Mouse (Mus musculus) lung, postnatal 10 days (tissue): ENCODE results near the gene Mucl3.

ENCODE experiments used
- DNase-seq: peaks from one replicate; pipeline ENCODE4 v3.0.0; 2021

Mucl3 gene

GRCm38 (mm10) chr17:35635202-35635601, 8.3 kb downstream of the Mucl3 start:
- no peak for DNase-seq

- peak; percentile 77 for DNase-seq
Observed at GRCm38 (mm10) chr17:35633992-35634391, 9.5 kb downstream of the Mucl3 start.

DNA sequence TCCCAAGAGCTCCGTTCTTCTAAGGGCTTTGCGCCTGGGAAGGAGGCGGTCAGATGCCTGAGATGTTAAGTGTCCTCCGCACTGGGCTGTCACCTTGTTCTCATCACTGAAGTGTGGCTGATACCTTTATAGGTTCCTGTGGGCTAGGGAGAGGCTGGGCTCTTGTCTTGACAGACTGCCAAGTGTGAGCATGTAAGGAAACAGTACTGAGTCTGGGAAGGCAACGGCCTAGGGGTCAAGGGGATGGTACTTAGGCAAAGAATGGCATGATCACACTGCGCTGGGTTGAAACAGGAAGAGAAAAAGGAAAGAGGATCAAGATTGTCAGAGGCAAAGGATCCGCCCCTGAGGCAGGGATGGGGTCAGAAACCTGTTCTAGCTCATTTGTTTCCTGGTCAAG, 17.0 kb downstream of the Mucl3 start, which contains the start of gene Gm9573:
TSS of gene Gm9573 (minus strand) at position 101 of the 400 bp plus-strand sequence.
- no peak for DNase-seq

DNA sequence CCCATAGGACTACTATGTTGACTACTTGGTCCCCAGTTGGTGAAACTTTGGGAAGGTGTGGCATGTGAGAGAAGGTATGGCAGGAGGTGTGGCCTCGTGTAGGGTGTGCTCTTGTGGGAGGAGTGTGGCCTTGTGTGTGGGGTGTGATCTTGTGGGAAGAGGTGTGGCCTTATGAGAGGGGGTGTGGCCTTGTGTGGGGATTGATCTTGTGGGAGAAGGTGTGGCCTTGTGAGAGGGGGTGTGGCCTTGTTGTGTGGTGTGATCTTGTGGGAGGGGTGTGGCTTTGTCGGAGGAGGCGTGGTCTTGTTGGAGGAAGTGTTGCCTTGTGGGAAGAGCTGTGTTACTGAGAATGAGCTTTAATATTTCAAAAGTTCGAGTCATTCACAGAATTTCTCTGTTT, 26.4 kb downstream of the Mucl3 start:
- DNase-seq = no peak

- no peak for DNase-seq
Observed at GRCm38 (mm10) chr17:35601736-35602354, 41.6 kb downstream of the Mucl3 start.

DNA sequence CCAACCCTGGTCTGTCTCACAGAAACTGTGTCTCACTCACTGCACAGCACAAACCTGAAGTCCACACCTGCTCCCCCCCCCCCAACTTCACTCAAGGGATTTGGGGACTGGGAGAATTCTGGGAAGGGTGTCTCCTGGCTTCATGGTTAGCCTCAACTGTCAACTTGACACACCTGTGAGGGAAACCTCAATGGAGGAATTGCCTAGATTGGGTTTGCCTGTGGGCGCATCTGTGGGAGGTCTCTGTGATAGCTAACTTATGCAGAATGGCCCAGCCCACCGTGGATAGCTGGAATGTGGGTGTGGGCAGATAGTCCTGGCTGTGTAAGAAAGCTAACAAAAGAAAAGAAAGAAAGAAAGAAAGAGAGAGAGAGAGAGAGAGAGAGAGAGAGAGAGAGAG, 42.2 kb downstream of the Mucl3 start, which contains the start of gene Sfta2:
TSS of gene Sfta2 (plus strand) at position 301 of the 400 bp plus-strand sequence.
- no peak for DNase-seq

DNA sequence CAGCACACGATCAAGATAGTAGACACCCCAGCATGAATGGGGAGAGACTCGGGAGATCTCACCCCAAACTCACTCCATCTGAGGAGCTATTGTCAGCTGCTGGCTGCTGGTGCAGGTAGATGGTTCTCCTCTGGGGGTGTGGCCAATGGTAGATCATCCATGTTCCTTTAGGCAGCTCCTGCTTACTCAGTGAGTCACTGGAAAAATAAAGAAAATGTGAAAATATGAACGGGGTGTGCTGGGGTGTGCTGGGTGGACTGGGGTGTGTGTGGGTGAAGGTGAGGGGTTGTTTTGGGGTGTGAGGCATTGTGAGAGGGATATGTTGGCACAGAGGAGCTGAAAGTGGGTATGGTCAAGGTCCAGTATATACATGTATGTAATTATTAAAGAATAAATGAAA, 46.1 kb downstream of the Mucl3 start:
- no peak for DNase-seq

- no peak for DNase-seq
Observed at GRCm38 (mm10) chr17:35594456-35594855, 49.0 kb downstream of the Mucl3 start.

- DNase-seq = no peak
Observed at GRCm38 (mm10) chr17:35593786-35594185, 49.7 kb downstream of the Mucl3 start.

DNA sequence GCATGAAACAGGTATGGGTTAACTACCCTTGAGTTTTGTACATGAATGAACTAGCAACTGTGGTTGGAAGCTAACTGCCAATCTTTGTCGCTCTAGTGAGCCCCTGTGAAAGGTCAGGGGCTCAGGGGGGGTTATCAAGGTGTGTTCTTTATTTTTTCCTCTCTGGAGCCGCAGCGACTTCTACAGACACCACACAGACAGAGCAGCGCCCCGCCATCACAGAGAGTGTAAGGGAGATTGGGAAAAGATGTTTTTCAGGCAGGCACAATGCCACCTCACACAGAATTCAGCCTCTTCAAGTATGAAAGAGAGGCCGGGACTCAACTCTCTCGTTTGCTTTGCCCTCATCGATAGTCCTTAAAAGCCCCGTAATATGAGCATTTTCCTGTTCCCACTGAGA, 51.4 kb downstream of the Mucl3 start:
- no peak for DNase-seq

GRCm38 (mm10) chr17:35591731-35592130, 51.8 kb downstream of the Mucl3 start:
- DNase-seq = no peak

DNA sequence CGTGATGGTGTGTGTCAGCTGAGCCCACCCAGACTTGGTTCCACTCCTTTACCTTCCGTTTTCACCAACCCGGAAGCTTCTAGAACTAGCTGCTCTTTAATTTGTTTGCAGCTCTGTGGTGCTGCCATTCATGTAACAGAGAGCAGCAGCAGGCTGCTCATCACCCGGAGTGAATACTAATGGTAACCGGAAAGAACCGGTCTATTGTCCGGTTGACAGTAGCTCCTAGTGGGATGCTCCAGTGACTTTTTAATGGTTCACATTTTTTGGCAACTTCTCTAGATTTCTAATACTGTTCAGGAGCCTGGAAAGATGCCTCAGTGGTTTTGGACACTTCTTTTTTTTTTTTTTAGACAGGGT, 52.3 kb downstream of the Mucl3 start:
- no peak for DNase-seq

- DNase-seq = peak; percentile 90
Observed at GRCm38 (mm10) chr17:35590410-35591218, 52.9 kb downstream of the Mucl3 start.

DNA sequence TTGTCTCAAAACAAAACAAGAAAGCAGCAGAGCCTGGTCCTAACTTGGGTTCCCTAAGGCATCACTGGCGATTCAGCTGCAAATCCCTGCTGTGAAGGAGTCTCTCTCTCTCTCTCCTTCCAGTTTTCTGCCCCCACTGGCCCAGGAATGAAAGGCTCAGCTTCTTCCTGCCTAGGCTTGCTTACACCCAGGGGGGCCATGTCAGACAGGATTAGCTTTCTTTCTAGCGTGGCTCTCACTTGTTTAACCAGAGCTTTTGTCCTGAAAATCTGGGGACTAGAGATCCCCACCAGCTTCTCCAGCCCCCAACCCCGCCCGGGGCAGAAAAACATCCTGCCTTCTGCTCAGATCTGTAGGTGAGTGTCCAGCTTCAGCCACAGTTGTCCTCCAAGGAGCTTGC, 55.1 kb downstream of the Mucl3 start:
- DNase-seq = no peak

DNA sequence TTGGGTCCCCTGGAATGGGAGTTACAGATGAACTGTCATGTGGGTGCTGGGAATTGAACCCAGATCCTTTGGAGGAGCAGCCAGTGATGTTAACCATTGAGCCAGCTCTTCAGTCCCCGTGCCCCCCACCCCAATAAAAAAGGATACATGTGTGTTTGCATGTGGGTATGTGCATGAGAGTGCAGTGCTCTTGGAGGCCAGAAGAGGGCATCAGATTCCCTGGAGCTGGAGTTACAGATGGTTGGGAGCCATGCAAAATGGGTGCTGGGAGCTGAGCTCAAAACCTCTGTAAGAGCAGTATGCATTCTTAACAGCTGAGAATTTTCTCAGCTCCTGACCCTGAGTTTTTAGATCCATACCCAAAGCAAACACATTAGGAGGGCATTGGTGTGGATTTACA, 56.2 kb downstream of the Mucl3 start:
- DNase-seq = no peak
